Mouse (Mus musculus): Measurements from ENCODE around the gene Ints1.

DNA sequence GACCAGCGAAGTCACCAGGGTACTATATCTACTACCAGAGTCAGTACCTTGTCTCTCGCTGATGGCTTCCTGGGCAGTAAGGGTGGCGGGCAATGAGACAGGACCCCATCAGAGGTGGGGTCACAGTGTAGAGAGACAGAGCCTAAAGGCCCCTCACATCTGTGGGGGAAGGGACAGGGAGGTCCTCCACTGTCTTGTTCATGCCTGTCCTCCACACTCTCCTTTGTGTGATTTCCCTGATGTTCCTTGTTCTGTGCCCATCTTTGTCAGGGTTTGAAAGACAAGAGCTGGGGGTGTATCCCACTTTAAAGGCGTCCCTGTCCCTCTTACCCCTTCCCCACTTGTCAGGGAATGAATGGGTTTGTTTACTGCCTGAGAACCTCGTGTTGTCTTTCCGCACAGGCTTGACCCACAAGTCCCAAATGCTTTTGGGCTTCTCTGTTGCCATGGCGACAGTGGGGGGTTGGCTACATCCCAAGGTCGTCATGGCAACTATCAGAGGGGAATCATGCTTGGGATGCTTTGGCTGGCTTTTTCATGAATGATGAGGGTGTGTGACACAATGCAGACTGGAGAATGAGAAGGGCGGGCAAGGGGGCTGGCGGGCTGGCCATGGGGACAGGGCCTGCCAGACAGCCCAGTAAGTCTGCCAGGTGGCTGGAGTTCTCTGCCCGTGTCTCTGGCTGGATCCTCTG is 22.1 kb upstream of the Ints1 start:
- TF ChIP-seq CTCF (IDR thresholded peaks at IDR 0.05; ENCODE audit: control insufficient read depth, insufficient read depth, insufficient read length) (no peak), USF1 (IDR thresholded peaks at IDR 0.05; ENCODE audit: low read depth) (no peak), MAX (IDR thresholded peaks at IDR 0.05) (no peak), FOSL1 (IDR thresholded peaks at IDR 0.05; ENCODE audit: insufficient read depth, low read length, poor library complexity, severe bottlenecking) (no peak)

Measured in C2C12 (cell line).